Mouse (Mus musculus): Measurements from ENCODE around the gene Atxn2l. TPM values are rescaled to one million over a fixed set of nuclear protein-coding genes. Genes with fewer than 3 reads are reported as not detected.

The Atxn2l gene
- polyA plus RNA-seq, 1 experiment from 2014 or later: 68.5 TPM

DNA sequence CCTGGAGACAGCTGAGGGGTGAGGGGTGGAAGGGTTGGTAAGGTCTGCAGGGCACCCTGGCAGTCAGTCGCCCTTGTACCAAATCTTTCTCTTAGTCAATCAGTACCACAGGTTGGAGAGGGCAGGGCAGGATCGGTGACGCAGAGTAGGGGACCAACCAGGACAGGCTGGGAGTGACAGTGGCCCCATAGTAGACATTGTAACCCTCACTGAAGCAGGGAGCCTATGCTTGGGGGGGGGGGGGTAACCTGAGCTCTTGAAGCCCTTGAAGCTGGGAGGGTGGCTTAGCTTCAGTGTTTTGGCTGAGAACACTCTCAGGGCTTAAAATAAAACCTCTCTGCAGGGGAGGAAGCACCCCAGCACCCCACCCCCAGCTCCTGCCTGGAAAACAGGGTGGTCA, 41.6 kb downstream of the Atxn2l start:
- Histone ChIP-seq H3K4me3 (ENCODE audit: low read depth, low read length) (no peak overlapping the region), H3K4me2 (ENCODE audit: low read depth, low read length) (no peak overlapping the region), H3K4me1 (ENCODE audit: control insufficient read depth, insufficient read depth, low read length) (no peaks in the 10 kb centered on the region), H3K9me3 (ENCODE audit: control insufficient read depth, low read length) (no peaks in the 10 kb centered on the region), H3K9ac (replicated peaks; ENCODE audit: low read depth, low read length) (no peak overlapping the region), H3K36me3 (ENCODE audit: control insufficient read depth, insufficient read depth, low read length) (0 out of 2 replicates have a peak, but pooled peaks cover 1% of the 10 kb centered on the region), H3K27me3 (ENCODE audit: control insufficient read depth, insufficient read depth, low read length) (no peaks in the 10 kb centered on the region), H3K27ac (ENCODE audit: low read depth, low read length) (no peak overlapping the region)
- 80% methylated on average over 3 of the region's 3 CpGs for WGBS
- ATAC-seq (ENCODE audit: low read depth): no peak

DNA sequence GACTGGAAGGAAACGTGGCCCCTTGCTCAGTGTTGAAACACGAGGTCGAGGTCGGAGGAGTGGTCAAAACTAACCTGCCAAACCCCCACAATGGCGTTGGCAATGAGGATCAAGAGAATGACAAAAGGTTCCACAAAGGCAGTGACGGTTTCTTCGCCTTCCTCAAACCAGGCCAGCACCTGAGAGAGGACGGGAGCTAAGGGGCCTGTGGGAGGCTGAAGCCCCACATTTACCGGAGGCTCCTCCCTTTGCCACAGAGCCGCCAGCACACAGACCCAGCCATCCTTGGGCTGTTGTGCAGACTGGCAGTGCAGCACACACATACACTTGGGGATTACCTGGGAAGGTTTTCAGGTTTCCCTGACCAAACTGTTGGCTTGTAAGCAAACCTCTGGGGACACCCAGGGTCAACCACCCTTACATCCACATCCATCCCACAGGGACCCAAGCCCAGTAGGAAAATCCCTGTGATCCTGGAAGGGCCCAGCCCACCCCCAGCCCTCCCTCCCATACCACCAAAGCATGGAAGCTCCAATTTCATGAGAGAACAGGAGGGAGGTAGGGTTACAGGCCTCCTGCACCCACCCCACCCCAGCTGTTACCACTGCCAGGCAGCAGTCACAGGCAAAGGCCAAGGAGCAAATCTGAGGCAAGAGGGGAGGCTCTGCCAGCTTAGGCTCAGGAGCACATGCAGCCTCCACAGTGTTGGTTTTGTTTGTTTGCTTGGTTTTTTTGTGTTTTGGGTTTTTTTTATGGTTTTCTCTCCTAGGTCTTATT, 42.4 kb downstream of the Atxn2l start:
- WGBS: 59% methylated on average over 9 of the region's 10 CpGs
- Histone ChIP-seq H3K9ac (replicated peaks; ENCODE audit: low read depth, low read length) (no peak overlapping the region), H3K9me3 (ENCODE audit: control insufficient read depth, low read length) (no peaks in the 10 kb centered on the region)

DNA sequence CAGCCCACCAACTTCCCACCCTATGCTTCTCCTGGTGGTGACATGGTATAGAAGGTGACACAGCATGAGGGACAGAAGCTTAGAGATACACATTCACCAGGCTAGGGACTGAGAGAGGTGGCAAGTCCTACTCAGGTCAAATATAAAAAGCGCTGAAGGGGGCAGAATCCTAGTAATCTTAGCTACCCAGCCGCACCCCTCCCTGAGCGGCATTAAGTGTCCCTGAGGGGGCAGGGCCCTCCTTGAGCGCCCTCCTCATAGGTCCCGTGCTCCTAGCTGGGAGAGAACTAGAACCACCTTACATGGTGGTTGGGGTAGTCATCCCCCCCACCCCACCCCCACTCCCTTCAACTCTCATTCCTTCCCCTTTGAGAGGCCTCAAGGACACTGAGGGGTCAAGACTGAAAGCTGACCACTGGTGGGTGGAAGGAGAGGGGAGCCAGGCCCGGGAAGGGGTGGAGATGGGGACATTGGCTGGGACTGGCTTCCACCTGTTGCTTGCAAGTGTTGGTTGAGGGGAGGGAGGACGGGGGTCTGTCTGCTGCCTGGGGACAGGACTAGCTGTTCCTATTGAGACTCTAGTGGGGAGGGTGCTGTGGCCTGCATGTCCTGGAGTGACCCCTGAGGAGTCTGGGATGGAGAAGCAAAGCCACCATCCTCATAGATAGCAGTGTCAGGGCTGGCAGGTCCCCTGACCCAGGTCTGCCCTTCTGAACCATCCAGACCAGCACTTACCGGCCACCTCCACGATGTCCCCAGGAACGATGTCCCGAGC, 44.2 kb downstream of the Atxn2l start:
- Histone ChIP-seq H3K9ac (replicated peaks; ENCODE audit: low read depth, low read length) (no peak overlapping the region), H3K4me1 (ENCODE audit: control insufficient read depth, insufficient read depth, low read length) (no peaks in the 10 kb centered on the region), H3K27ac (ENCODE audit: low read depth, low read length) (no peak overlapping the region), H3K4me2 (ENCODE audit: low read depth, low read length) (no peak overlapping the region), H3K36me3 (ENCODE audit: control insufficient read depth, insufficient read depth, low read length) (no peaks in the 10 kb centered on the region), H3K4me3 (ENCODE audit: low read depth, low read length) (no peak overlapping the region), H3K9me3 (ENCODE audit: control insufficient read depth, low read length) (no peaks in the 10 kb centered on the region), H3K27me3 (ENCODE audit: control insufficient read depth, insufficient read depth, low read length) (no peaks in the 10 kb centered on the region)
- WGBS: 79% methylated on average over 11 of the region's 11 CpGs
- no peak for ATAC-seq (ENCODE audit: low read depth)

More for the DNA sequence above, 42.4 kb downstream of the Atxn2l start:
- no peak for ATAC-seq (ENCODE audit: low read depth)
- H3K4me2 ChIP-seq (ENCODE audit: low read depth, low read length): no peak overlapping the region
- H3K4me1 ChIP-seq (ENCODE audit: control insufficient read depth, insufficient read depth, low read length): no peaks in the 10 kb centered on the region
- H3K27ac ChIP-seq (ENCODE audit: low read depth, low read length): no peak overlapping the region
- no peak overlapping the region for H3K4me3 ChIP-seq (ENCODE audit: low read depth, low read length)
- H3K36me3 ChIP-seq (ENCODE audit: control insufficient read depth, insufficient read depth, low read length): no peaks in the 10 kb centered on the region
- H3K27me3 ChIP-seq (ENCODE audit: control insufficient read depth, insufficient read depth, low read length): no peaks in the 10 kb centered on the region

DNA sequence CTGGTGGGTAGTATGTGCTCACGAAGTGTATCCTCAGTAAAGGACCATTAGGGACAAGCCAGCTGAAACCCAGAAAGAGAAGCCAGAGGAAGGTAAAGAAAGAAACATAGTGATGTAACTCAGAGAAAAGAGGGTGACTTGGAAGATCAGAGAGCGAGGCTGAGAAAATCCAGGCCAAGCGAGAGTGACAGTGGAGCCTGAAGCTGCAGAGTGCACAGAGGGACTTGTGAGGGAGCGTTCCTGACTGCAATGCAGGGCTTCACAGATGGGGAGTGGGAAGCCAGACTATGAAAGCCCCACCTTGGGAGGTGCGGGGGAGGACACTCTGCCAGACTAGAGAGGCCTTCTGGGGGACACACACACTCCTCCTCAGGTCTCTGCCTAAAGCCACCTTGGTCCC, 45.0 kb downstream of the Atxn2l start:
- H3K9ac ChIP-seq (replicated peaks; ENCODE audit: low read depth, low read length): no peak overlapping the region
- no peaks in the 10 kb centered on the region for H3K36me3 ChIP-seq (ENCODE audit: control insufficient read depth, insufficient read depth, low read length)
- H3K9me3 ChIP-seq (ENCODE audit: control insufficient read depth, low read length): no peaks in the 10 kb centered on the region
- no peaks in the 10 kb centered on the region for H3K4me1 ChIP-seq (ENCODE audit: control insufficient read depth, insufficient read depth, low read length)
- H3K4me3 ChIP-seq (ENCODE audit: low read depth, low read length): no peak overlapping the region
- WGBS: 84% methylated on average over 5 of the region's 5 CpGs
- no peak overlapping the region for H3K27ac ChIP-seq (ENCODE audit: low read depth, low read length)
- no peak for ATAC-seq (ENCODE audit: low read depth)
- no peaks in the 10 kb centered on the region for H3K27me3 ChIP-seq (ENCODE audit: control insufficient read depth, insufficient read depth, low read length)
- no peak overlapping the region for H3K4me2 ChIP-seq (ENCODE audit: low read depth, low read length)

DNA sequence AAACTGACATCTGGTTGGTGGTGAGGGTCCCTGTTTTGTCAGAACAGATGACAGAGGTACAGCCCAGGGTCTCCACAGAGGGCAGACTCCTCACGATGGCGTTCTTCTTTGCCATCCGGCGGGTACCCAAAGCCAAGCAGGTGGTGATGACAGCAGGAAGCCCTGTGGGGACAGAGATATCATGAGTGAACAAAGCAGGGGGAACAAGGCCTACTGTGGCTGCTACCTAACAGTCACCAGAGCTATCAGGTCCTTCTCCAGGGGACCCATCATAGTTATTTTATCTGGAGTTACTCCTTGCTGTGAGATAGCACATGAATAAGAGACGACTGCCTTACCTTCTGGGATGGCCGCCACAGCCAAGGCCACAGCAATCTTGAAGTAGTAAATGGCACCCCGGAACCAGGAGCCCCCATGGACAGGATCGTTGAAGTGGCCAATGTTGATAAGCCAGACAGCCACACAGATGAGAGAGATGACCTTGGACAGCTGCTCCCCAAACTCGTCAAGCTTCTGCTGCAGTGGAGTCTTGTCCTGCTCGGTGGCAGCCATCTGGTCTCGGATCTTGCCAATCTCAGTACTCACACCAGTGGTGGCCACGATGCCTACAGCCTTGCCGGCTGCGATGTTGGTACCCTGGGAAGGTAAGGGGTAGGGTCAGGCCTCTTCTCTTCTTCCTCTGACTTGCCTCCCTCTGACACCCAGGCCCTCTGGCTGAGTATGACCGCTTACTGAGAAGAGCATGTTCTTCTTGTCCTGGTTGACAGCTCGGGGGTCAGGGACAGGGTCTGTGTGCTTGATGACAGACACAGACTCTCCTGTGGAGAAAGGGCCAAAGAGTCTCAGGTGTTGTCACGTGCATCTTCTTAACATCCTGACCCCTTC, 46.6 kb downstream of the Atxn2l start:
- Histone ChIP-seq H3K36me3 (ENCODE audit: control insufficient read depth, insufficient read depth, low read length) (no peaks in the 10 kb centered on the region), H3K27ac (ENCODE audit: low read depth, low read length) (no peak overlapping the region), H3K9ac (replicated peaks; ENCODE audit: low read depth, low read length) (no peak overlapping the region), H3K4me1 (ENCODE audit: control insufficient read depth, insufficient read depth, low read length) (no peaks in the 10 kb centered on the region), H3K27me3 (ENCODE audit: control insufficient read depth, insufficient read depth, low read length) (no peaks in the 10 kb centered on the region), H3K9me3 (ENCODE audit: control insufficient read depth, low read length) (no peaks in the 10 kb centered on the region), H3K4me3 (ENCODE audit: low read depth, low read length) (no peak overlapping the region), H3K4me2 (ENCODE audit: low read depth, low read length) (no peak overlapping the region)
- WGBS: 91% methylated on average over 17 of the region's 17 CpGs
- no peak for ATAC-seq (ENCODE audit: low read depth)

DNA sequence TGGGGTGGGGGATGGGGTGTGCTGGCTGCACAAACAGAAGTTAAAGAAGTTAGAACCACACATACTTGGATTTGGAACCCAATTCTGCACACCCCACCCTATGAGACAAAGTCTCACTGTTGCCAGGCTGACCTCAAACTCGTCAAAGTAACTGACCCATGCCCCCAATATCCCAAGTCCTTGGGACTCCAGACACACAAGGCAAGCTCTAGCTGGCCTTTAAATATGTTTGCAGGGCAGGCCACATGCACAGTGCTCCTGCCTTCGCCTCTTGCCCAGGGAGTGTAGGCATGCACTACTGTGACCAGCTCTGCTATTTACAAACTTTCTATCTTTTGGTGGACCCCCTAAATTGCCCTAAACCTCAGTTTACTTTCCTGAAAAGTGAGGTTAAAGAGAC, 48.0 kb downstream of the Atxn2l start:
- Histone ChIP-seq H3K4me3 (ENCODE audit: low read depth, low read length) (no peak overlapping the region), H3K4me2 (ENCODE audit: low read depth, low read length) (no peak overlapping the region), H3K4me1 (ENCODE audit: control insufficient read depth, insufficient read depth, low read length) (no peaks in the 10 kb centered on the region), H3K27ac (ENCODE audit: low read depth, low read length) (no peak overlapping the region), H3K36me3 (ENCODE audit: control insufficient read depth, insufficient read depth, low read length) (no peaks in the 10 kb centered on the region), H3K9ac (replicated peaks; ENCODE audit: low read depth, low read length) (no peak overlapping the region), H3K9me3 (ENCODE audit: control insufficient read depth, low read length) (no peaks in the 10 kb centered on the region), H3K27me3 (ENCODE audit: control insufficient read depth, insufficient read depth, low read length) (no peaks in the 10 kb centered on the region)
- no peak for ATAC-seq (ENCODE audit: low read depth)
- WGBS: 75% methylated on average over 2 of the region's 2 CpGs

DNA sequence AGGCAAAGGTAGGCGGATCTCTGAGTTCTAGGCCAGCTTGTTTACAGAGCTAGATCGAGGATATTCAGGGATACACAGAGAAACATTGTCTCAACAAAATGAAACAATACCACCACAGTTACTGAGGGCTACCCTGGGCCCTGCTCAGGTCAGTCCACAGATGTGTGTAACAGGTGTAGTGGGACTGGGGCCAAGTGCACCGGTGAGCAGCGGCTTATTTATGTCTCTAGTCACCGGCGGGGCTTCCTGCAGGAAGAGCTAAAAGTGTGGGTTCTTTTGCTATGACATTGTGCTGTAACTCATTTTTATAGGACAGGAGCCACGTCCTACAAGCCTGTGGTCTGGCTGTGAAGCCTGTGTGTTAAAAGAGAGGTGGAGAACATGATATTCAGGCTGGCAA, 49.4 kb downstream of the Atxn2l start:
- no peaks in the 10 kb centered on the region for H3K36me3 ChIP-seq (ENCODE audit: control insufficient read depth, insufficient read depth, low read length)
- H3K9ac ChIP-seq (replicated peaks; ENCODE audit: low read depth, low read length): no peak overlapping the region
- H3K27ac ChIP-seq (ENCODE audit: low read depth, low read length): no peak overlapping the region
- H3K4me1 ChIP-seq (ENCODE audit: control insufficient read depth, insufficient read depth, low read length): no peaks in the 10 kb centered on the region
- no peaks in the 10 kb centered on the region for H3K9me3 ChIP-seq (ENCODE audit: control insufficient read depth, low read length)
- WGBS: 59% methylated on average over 7 of the region's 7 CpGs
- H3K27me3 ChIP-seq (ENCODE audit: control insufficient read depth, insufficient read depth, low read length): no peaks in the 10 kb centered on the region
- H3K4me2 ChIP-seq (ENCODE audit: low read depth, low read length): no peak overlapping the region
- ATAC-seq (ENCODE audit: low read depth): no peak
- no peak overlapping the region for H3K4me3 ChIP-seq (ENCODE audit: low read depth, low read length)

DNA sequence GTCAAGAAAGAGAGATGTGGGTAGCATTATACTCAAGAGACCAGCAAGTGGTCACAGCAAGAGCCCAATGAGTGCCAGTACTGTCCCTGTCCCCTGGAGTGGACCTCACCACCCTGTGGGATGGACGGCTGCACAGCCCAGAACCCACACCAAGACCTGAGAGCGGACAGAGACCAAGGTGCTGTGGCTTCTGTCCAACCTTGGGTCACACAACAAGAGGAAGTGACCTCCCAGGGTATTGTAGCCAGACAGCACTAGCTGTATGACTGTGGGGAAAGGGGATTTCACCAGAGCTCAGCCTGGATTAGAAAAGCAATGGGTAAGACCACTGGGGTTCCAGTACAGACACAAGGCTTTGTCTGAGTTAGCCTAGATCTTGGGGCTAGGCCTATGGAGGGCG, 51.0 kb downstream of the Atxn2l start:
- no peak overlapping the region for H3K4me3 ChIP-seq (ENCODE audit: low read depth, low read length)
- no peaks in the 10 kb centered on the region for H3K27me3 ChIP-seq (ENCODE audit: control insufficient read depth, insufficient read depth, low read length)
- ATAC-seq (ENCODE audit: low read depth): no peak
- H3K27ac ChIP-seq (ENCODE audit: low read depth, low read length): no peak overlapping the region
- H3K9ac ChIP-seq (replicated peaks; ENCODE audit: low read depth, low read length): no peak overlapping the region
- 94% methylated on average over 3 of the region's 3 CpGs for WGBS
- no peak overlapping the region for H3K4me2 ChIP-seq (ENCODE audit: low read depth, low read length)
- no peaks in the 10 kb centered on the region for H3K9me3 ChIP-seq (ENCODE audit: control insufficient read depth, low read length)
- H3K36me3 ChIP-seq (ENCODE audit: control insufficient read depth, insufficient read depth, low read length): peaks cover 3% of the 10 kb centered on the region; the same call in 1 of the 2 replicates
- no peaks in the 10 kb centered on the region for H3K4me1 ChIP-seq (ENCODE audit: control insufficient read depth, insufficient read depth, low read length)

Data from neural tube, embryonic 14.5 days (tissue).